Mouse (Mus musculus) ovary, adult 18-20 months (tissue): ENCODE measurements around the gene Atp6v0e.

ENCODE experiments used
- DNase-seq: peaks from one replicate; pipeline ENCODE4 v3.0.0; 2022; ENCODE audit warnings: low spot score, mixed read lengths

Atp6v0e gene

GRCm38 (mm10) chr17:26640286-26640740 is 22.7 kb upstream of the Atp6v0e start:
- DNase-seq, result no peak

GRCm38 (mm10) chr17:26643456-26643855 is 19.6 kb upstream of the Atp6v0e start:
- no peak for DNase-seq

- no peak for DNase-seq
Measured at GRCm38 (mm10) chr17:26643993-26644392, 19.0 kb upstream of the Atp6v0e start.

- no peak for DNase-seq
Measured at GRCm38 (mm10) chr17:26644509-26645410, 18.3 kb upstream of the Atp6v0e start.

GRCm38 (mm10) chr17:26645411-26645854 is 17.6 kb upstream of the Atp6v0e start:
- no peak for DNase-seq

GRCm38 (mm10) chr17:26647283-26647682 is 15.7 kb upstream of the Atp6v0e start:
- DNase-seq, result no peak

GRCm38 (mm10) chr17:26649565-26649964 is 13.5 kb upstream of the Atp6v0e start:
- no peak for DNase-seq

- DNase-seq, result no peak
Measured at GRCm38 (mm10) chr17:26650451-26651363, 12.3 kb upstream of the Atp6v0e start.

- no peak for DNase-seq
Measured at GRCm38 (mm10) chr17:26658854-26659572, 4.0 kb upstream of the Atp6v0e start.

GRCm38 (mm10) chr17:26659573-26659915 is 3.5 kb upstream of the Atp6v0e start:
- DNase-seq, result no peak

- peak; percentile 51 for DNase-seq
Measured at GRCm38 (mm10) chr17:26660192-26660912, 2.7 kb upstream of the Atp6v0e start.

GRCm38 (mm10) chr17:26662204-26662603 is 827 bp upstream of the Atp6v0e start:
- no peak for DNase-seq

GRCm38 (mm10) chr17:26665600-26665999 is 2.6 kb downstream of the Atp6v0e start:
- DNase-seq, result no peak

GRCm38 (mm10) chr17:26671268-26671667 is 8.2 kb downstream of the Atp6v0e start:
- DNase-seq, result no peak

GRCm38 (mm10) chr17:26675845-26676244 is 12.8 kb downstream of the Atp6v0e start:
- no peak for DNase-seq

GRCm38 (mm10) chr17:26676252-26676615 is 13.2 kb downstream of the Atp6v0e start:
- DNase-seq, result peak; percentile 76

- DNase-seq, result peak; percentile 56
Measured at GRCm38 (mm10) chr17:26676616-26677376, 13.8 kb downstream of the Atp6v0e start.

GRCm38 (mm10) chr17:26677711-26678637 is 14.9 kb downstream of the Atp6v0e start:
- no peak for DNase-seq

- DNase-seq, result no peak
Measured at GRCm38 (mm10) chr17:26681276-26681675, 18.2 kb downstream of the Atp6v0e start.
